Mouse (Mus musculus): ENCODE measurements around the gene Ccdc57. TPM values are rescaled to one million over a fixed set of nuclear protein-coding genes. Genes with fewer than 3 reads are reported as not detected.

Gene Ccdc57
- polyA plus RNA-seq, 1 experiment = 2.9 TPM

DNA sequence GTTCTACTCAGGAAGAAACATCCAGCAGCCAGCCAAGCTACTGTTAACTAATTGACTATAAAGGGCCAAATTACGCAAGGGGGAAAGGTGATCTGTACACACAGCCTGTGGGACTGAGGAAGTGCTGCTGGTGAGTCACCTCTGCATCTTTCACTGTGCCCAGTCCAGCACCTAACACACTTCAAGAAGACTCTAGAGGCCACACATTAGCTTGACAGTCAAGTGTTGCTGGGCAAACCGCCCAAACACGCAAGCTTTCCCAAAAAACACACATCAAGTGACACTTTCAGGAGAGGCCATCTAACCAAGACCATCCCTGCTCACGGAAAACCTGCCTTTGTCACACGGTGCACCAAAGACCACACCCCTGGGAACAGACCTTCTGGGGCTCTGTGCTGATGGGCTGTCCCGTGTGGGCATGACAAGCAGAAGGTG is 34.5 kb downstream of the Ccdc57 start:
- Histone ChIP-seq H3K4me3 (replicated peaks; ENCODE audit: extremely low read depth, low read depth, low read length) (no peak overlapping the region), H3K4me1 (ENCODE audit: control insufficient read depth, insufficient read depth, low read length) (0 out of 2 replicates have a peak, but pooled peaks cover 3% of the 10 kb centered on the region)
- peak; percentile 67 for DNase-seq
- TF ChIP-seq POLR2A (IDR thresholded peaks at IDR 0.05; ENCODE audit: borderline replicate concordance, extremely low read depth, low read depth, low read length) (no peak), CTCF (IDR thresholded peaks at IDR 0.05; ENCODE audit: insufficient read depth, low read length) (no peak)
- WGBS = 61% methylated on average over 6 of the region's 6 CpGs

DNA sequence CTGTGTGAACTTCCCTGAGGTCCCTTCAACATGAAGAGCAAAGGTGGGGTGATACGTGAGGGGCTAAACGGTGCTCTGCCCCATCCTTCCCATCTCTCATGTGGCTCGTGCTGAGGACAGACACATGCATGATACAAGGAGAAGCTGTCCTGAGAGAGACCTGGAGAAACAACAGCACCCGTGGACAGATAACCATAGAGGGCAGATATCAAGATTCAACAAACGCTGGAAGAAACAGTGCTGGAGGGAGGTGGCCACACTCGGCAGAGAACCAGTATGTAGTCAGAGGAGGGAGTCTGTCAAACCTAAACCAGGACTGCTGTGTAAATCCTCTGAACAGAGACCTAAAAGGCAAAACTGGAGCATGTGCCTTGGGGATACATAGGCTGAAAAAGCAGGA is 37.2 kb downstream of the Ccdc57 start:
- WGBS = 87% methylated on average over 6 of the region's 6 CpGs
- 0 out of 2 replicates have a peak, but pooled peaks cover 3% of the 10 kb centered on the region for H3K4me1 ChIP-seq (ENCODE audit: control insufficient read depth, insufficient read depth, low read length)
- no peak overlapping the region for H3K4me3 ChIP-seq (replicated peaks; ENCODE audit: extremely low read depth, low read depth, low read length)
- DNase-seq = no peak
- TF ChIP-seq POLR2A (IDR thresholded peaks at IDR 0.05; ENCODE audit: borderline replicate concordance, extremely low read depth, low read depth, low read length) (no peak), CTCF (IDR thresholded peaks at IDR 0.05; ENCODE audit: insufficient read depth, low read length) (no peak)

DNA sequence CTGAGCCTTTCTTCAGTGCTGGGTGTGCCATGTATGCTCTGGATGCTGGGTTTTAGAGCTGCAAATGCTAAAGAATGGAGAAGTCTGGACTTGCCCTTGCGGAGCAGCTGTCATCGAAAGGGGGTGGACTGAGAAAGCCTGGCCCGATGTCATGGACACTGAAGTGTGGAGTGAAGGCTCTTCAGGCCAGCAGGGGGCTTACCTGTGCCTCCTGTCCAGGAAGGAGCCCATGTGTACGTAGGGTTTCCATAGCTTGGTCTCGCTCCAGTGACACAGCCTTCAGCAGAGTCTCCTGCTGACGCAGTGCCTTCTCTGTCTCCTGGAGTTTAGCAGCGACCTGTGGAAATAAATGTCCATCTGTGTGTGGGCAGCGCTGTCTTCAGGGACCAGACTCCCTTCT is 38.3 kb downstream of the Ccdc57 start:
- DNase-seq = no peak
- H3K4me3 ChIP-seq (replicated peaks; ENCODE audit: extremely low read depth, low read depth, low read length) = no peak overlapping the region
- 82% methylated on average over 8 of the region's 8 CpGs for WGBS
- peaks cover 7% of the 10 kb centered on the region; the same call in 1 of the 2 replicates for H3K4me1 ChIP-seq (ENCODE audit: control insufficient read depth, insufficient read depth, low read length)
- TF ChIP-seq POLR2A (IDR thresholded peaks at IDR 0.05; ENCODE audit: borderline replicate concordance, extremely low read depth, low read depth, low read length) (no peak), CTCF (IDR thresholded peaks at IDR 0.05; ENCODE audit: insufficient read depth, low read length) (0 out of 2 replicates have a peak, but pooled peaks have one; percentile 9)

- no peak overlapping the region for H3K4me3 ChIP-seq (replicated peaks; ENCODE audit: extremely low read depth, low read depth, low read length)
- WGBS = 48% methylated on average over 3 of the region's 3 CpGs
- no peak for TF ChIP-seq CTCF (IDR thresholded peaks at IDR 0.05; ENCODE audit: insufficient read depth, low read length)
- TF ChIP-seq POLR2A (IDR thresholded peaks at IDR 0.05; ENCODE audit: borderline replicate concordance, extremely low read depth, low read depth, low read length) = no peak
- H3K4me1 ChIP-seq (ENCODE audit: control insufficient read depth, insufficient read depth, low read length) = peaks cover 4% of the 10 kb centered on the region
- DNase-seq = peak; percentile 64
Observed at GRCm38 (mm10) chr11:120889216-120889615, 43.5 kb downstream of the Ccdc57 start.

- no peak for DNase-seq
- Histone ChIP-seq H3K4me1 (ENCODE audit: control insufficient read depth, insufficient read depth, low read length) (peaks cover 4% of the 10 kb centered on the region), H3K4me3 (replicated peaks; ENCODE audit: extremely low read depth, low read depth, low read length) (no peak overlapping the region)
- WGBS = 77% methylated on average over 5 of the region's 5 CpGs
- TF ChIP-seq CTCF (IDR thresholded peaks at IDR 0.05; ENCODE audit: insufficient read depth, low read length) (no peak), POLR2A (IDR thresholded peaks at IDR 0.05; ENCODE audit: borderline replicate concordance, extremely low read depth, low read depth, low read length) (no peak)
Observed at GRCm38 (mm10) chr11:120888718-120889117, 44.0 kb downstream of the Ccdc57 start.

DNA sequence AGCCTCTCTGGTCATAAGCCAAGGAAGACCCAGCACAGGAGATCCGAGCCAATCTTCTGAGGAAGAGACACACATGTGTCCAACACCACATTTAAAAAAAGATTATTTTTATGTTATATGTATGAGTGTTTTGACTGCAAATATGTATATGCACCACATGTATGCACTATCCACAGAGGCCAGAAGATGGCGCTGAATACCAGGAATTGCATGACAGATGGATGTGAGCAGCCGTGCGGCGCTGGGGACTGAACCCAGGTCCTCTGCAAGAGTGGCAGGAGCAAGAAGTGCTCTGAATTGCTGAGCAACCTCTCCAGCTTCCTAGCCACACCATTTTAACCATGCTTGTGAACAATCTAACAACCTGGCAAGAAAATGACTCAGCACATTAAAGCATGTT is 45.2 kb downstream of the Ccdc57 start:
- peaks cover 4% of the 10 kb centered on the region for H3K4me1 ChIP-seq (ENCODE audit: control insufficient read depth, insufficient read depth, low read length)
- 93% methylated on average over 5 of the region's 5 CpGs for WGBS
- H3K4me3 ChIP-seq (replicated peaks; ENCODE audit: extremely low read depth, low read depth, low read length) = no peak overlapping the region
- no peak for TF ChIP-seq CTCF (IDR thresholded peaks at IDR 0.05; ENCODE audit: insufficient read depth, low read length)
- TF ChIP-seq POLR2A (IDR thresholded peaks at IDR 0.05; ENCODE audit: borderline replicate concordance, extremely low read depth, low read depth, low read length) = no peak
- no peak for DNase-seq

- 38% methylated on average over 5 of the region's 5 CpGs for WGBS
- DNase-seq = no peak
- H3K4me3 ChIP-seq (replicated peaks; ENCODE audit: extremely low read depth, low read depth, low read length) = no peak overlapping the region
- peaks cover 4% of the 10 kb centered on the region for H3K4me1 ChIP-seq (ENCODE audit: control insufficient read depth, insufficient read depth, low read length)
- TF ChIP-seq CTCF (IDR thresholded peaks at IDR 0.05; ENCODE audit: insufficient read depth, low read length) = no peak
- no peak for TF ChIP-seq POLR2A (IDR thresholded peaks at IDR 0.05; ENCODE audit: borderline replicate concordance, extremely low read depth, low read depth, low read length)
Observed at GRCm38 (mm10) chr11:120886462-120886861, 46.2 kb downstream of the Ccdc57 start.

- no peaks in the 10 kb centered on the region for H3K4me1 ChIP-seq (ENCODE audit: control insufficient read depth, insufficient read depth, low read length)
- TF ChIP-seq POLR2A (IDR thresholded peaks at IDR 0.05; ENCODE audit: borderline replicate concordance, extremely low read depth, low read depth, low read length) (no peak), CTCF (IDR thresholded peaks at IDR 0.05; ENCODE audit: insufficient read depth, low read length) (no peak)
- no peak for DNase-seq
- WGBS = 72% methylated on average over 3 of the region's 3 CpGs
- H3K4me3 ChIP-seq (replicated peaks; ENCODE audit: extremely low read depth, low read depth, low read length) = no peak overlapping the region
Observed at GRCm38 (mm10) chr11:120883601-120884000, 49.1 kb downstream of the Ccdc57 start.

- 84% methylated on average over 4 of the region's 4 CpGs for WGBS
- no peak overlapping the region for H3K4me3 ChIP-seq (replicated peaks; ENCODE audit: extremely low read depth, low read depth, low read length)
- no peaks in the 10 kb centered on the region for H3K4me1 ChIP-seq (ENCODE audit: control insufficient read depth, insufficient read depth, low read length)
- no peak for DNase-seq
- TF ChIP-seq CTCF (IDR thresholded peaks at IDR 0.05; ENCODE audit: insufficient read depth, low read length) = no peak
- no peak for TF ChIP-seq POLR2A (IDR thresholded peaks at IDR 0.05; ENCODE audit: borderline replicate concordance, extremely low read depth, low read depth, low read length)
Observed at GRCm38 (mm10) chr11:120882931-120883330, 49.7 kb downstream of the Ccdc57 start.

DNA sequence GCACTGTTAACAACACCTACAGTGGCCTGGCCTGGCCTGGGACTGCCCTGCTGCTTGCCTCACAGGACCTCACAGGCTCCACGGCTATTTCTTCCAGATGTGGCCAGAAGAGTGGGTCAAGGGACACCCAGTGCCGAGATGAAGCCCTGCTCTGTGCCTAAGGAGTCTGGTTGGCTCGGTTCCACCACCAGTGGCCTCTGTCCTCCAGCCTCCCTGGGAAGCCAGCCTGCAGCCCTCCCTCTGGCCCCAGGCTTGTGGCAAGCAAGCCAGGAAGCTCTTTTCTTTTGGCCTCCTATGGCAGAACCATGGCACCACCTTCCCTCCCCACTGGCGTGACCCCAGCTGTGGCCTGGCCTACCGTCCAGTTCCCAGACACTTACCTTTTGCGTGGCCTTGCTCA is 59.5 kb downstream of the Ccdc57 start:
- Histone ChIP-seq H3K4me1 (ENCODE audit: control insufficient read depth, insufficient read depth, low read length) (no peaks in the 10 kb centered on the region), H3K4me3 (replicated peaks; ENCODE audit: extremely low read depth, low read depth, low read length) (no peak overlapping the region)
- DNase-seq = no peak
- 69% methylated on average over 6 of the region's 6 CpGs for WGBS
- TF ChIP-seq POLR2A (IDR thresholded peaks at IDR 0.05; ENCODE audit: borderline replicate concordance, extremely low read depth, low read depth, low read length) = no peak
- TF ChIP-seq CTCF (IDR thresholded peaks at IDR 0.05; ENCODE audit: insufficient read depth, low read length) = no peak

All from lung, adult 2 months (tissue).